Mouse (Mus musculus): ENCODE data around the gene Sirt6.

DNA sequence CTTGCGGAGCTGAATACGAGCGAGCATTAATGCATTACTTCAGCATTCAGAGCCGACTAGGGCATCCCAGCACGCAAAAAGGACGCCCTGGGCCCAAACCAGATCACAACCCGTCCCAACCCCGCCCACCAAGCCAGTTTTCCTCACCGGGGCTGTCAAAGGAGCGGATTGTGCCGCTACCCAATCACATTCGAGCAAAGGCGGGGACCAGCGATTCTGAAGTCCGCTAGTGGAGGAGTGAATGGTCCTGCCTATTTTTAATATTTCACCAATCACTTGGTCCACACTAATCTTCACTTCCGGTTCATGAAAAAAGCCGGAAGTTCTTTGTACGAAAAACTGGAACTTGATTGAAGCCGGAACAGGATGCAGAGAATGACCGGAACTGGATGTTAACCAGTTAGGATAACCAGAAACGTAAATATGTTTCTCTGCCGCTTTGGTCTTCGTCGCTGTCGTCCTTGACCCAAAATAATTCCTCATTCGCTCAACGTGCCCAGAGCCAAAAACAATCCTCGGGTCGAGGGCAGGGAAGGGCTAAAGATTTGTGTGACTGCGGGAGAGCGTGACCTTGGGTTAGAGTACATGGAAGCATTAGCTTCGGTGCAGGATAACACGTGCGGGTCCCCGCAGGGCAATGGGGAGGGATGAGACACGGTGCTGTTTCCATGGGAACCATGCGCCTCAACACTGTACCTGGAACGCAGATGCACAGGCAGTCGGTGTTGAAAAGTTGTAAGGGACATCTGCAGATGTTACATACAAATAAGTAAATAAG, 21.4 kb downstream of the Sirt6 start, which contains the start of gene BC025920:
- TF ChIP-seq CTCF (IDR thresholded peaks at IDR 0.05; ENCODE audit: low read depth) (no peak), EP300 (IDR thresholded peaks at IDR 0.05; ENCODE audit: low read depth) (no peak)

Data from liver, embryonic 14.5 days (tissue).